Comparison of ENCODE assay signal across 16 mouse cellular contexts in the genomic region with DNA sequence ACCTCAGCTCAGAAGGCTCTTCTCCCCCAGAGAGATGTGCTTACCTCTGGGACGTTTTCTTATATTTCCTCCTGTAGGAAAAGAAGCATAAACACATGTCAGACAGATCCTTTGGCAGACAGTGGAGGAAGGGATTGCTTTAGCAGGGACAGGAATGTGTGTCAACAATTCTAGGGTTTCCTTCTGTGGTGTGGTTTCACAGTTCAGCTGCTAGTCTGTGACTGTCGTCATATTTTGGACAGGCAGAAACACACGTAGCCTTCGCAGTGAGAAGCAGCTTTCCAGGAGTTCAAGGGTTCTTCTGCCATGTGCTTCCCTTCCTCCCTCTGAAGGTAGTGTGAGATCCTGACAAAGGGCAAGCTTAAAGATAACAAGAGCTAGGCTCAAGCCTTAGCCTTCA.
"Had no signal": no experiment of that assay in that cellular context is flagged by ENCODE, and none has a peak within 500 bp of the region (broad histone marks: within the 10 kb centered on the region; RNA-seq: fewer than 3 reads in every experiment).

No protein-coding gene starts in this region.

- H3K9ac ChIP-seq: intestine, embryonic 15.5 days; liver, embryonic 13.5 days; neural tube, embryonic 13.5 days had no signal

- DNase-seq: kidney, adult 11 months; kidney, adult 9 months; kidney, postnatal 10 days; kidney, postnatal 36 days; liver, embryonic 13.5 days; lung, adult 2 months; lung, postnatal 14 days; lung, postnatal 4 days; midbrain, embryonic 14.5 days; retina, postnatal 1 day; right cerebral cortex, postnatal 25 days; thymus, adult 18-20 months; thymus, postnatal 36 days had no signal

- ATAC-seq: intestine, embryonic 15.5 days had no signal

- H3K27ac ChIP-seq: intestine, embryonic 15.5 days; liver, embryonic 13.5 days; neural tube, embryonic 13.5 days had no signal

- H3K4me2 ChIP-seq: intestine, embryonic 15.5 days; liver, embryonic 13.5 days; midbrain, embryonic 11.5 days; neural tube, embryonic 13.5 days had no signal

- H3K36me3 ChIP-seq: intestine, embryonic 15.5 days; liver, embryonic 13.5 days; neural tube, embryonic 13.5 days had no signal

- H3K4me1 ChIP-seq: intestine, embryonic 15.5 days; liver, embryonic 13.5 days had no signal

- H3K27me3 ChIP-seq: intestine, embryonic 15.5 days; liver, embryonic 13.5 days; neural tube, embryonic 13.5 days had no signal

- H3K9me3 ChIP-seq: intestine, embryonic 15.5 days; liver, embryonic 13.5 days; neural tube, embryonic 13.5 days had no signal

- H3K4me3 ChIP-seq: intestine, embryonic 15.5 days; liver, embryonic 13.5 days; neural tube, embryonic 13.5 days had no signal
